Mouse (Mus musculus): ENCODE measurements around the gene Zfand2b. TPM values are rescaled to one million over a fixed set of nuclear protein-coding genes. Genes with fewer than 3 reads are reported as not detected.

Gene Zfand2b
- 51.1 and 55.2 TPM in 2 replicates for polyA plus RNA-seq (2012; rRNA removed)

DNA sequence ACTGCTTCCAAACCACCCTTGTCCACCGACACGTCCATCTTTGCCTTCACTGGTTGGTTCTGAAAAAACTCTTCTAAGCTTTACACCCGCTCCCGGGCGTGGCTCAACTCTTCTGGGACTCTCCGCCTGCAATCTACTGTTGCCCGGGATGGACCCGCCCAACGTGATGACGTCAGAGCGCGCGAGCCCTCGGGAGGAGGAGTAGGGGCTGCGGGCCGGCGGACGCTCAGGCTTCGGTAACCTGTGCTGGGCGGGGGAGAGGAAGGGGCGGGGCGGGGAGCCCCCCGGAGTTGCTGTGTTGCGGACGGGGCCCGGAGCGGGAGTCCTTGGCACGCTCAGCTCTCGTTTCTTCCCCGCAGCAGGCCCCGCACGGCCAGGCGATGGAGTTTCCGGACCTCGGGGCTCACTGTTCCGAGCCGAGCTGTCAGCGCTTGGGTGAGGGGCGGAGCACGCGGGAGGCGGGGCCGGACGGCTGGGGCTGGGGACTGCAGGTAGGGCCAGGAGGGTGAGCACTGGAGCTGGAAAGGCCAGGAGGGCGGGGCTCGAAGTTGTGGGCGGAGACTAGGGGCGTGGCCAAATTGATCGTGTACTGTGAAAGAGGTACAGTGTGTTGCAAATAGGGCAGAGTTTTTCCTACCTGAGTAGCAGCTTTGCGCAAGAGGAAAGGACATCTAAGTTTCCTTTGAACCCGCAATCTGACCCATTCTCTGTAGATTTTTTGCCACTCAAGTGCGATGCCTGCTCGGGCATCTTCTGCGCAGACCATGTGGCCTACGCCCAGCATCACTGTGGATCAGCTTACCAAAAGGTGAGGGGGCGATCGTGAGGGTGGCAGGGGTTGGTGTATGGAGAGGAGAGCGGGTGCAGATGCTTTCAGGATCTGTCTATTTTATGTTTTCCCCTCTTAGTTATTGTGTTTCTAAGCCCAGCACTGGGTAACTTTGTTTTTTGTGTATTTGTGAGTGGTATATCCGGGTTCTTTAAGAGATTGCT lies at the start of gene Zfand2b:
TSS of gene Zfand2b (plus strand) at position 175 of the 993 bp plus-strand sequence.

DNA sequence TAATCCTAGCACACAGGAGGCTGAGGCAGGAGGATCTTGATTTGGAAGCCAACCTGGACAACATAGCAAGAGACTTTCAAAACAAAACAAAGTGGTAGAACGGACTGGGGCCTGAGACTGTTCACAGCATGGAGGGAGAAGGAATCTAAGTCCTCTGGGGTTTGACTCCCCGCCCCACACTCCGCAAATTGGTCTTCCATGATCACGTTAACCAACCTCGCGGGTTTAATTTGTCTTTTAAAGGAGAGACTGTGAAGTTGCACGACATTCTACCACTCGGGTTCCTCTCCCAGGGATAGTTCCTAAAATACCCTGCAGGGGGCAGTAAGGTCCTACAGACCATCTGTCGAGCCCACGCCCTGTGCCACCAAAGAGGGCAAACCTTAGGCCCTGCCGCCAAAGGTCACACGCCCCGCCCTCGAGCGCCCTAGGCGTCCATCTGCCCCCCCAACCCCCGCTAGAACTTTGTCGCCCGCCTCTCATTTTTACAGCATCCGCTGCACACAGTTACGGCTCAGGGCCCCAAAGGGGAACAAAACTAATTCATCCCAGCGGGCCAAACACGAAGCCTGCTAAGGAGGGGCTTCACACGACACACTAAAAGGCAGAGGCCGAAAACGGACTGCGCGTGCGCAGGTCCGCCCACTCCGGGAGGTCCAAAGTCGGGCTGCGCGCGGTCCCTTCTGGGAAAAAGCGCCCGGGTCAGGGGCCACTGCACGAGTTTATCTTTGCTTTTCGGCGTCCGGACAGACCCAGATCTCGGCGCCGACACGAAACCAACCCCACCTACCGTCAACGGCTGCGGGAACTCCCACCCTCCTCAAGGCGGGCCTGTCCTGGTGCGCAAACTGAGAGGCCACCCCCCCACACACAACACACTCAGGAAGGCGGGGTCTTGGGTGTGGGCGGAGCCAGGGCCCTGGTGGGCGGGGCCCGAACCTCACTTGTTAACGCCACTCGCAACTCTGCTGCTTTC lies 43.8 kb upstream of the Zfand2b start, which contains the start of gene Nhej1:
TSS of gene Nhej1 (minus strand) at position 855 of the 976 bp plus-strand sequence.

DNA sequence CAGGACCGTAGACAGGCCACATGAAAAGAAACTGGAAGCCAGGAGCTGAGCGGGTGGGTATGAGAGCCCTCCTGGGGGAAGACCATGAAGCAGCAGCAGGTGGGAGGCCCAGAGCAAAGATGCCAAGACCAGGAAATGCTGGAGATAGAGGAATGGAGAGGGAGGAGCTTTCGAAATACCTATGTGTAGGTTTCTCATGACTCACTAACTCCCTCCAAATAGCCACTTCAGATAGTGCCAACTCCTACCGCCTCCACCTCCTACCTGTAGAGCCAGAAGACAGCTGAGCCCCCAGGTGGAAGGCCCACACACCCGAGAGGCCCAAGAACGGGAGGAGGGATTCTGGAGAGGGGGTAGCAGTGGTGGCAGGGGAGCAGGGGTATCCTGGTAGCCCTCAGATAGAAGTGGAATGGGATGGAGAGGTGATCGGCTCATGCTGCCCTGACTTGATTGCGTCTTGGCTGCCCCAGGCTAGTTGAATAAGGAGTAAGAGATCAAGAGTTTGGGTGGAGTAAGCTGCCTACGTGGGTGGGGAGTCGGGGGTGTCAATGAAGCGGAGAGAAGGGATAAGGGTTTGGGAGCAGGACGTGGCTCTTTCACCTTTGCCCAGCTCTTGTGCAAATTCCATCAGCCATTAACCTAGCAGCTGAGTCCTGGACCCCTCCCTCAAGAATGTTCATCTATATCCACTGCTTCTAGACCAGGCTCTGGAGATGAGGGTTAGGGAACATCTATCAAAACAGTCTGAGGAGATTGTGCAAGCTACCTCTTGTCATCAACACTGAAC lies 34.8 kb upstream of the Zfand2b start, which contains the start of gene Slc23a3:
TSS of gene Slc23a3 (minus strand) at position 470 of the 787 bp plus-strand sequence.

DNA sequence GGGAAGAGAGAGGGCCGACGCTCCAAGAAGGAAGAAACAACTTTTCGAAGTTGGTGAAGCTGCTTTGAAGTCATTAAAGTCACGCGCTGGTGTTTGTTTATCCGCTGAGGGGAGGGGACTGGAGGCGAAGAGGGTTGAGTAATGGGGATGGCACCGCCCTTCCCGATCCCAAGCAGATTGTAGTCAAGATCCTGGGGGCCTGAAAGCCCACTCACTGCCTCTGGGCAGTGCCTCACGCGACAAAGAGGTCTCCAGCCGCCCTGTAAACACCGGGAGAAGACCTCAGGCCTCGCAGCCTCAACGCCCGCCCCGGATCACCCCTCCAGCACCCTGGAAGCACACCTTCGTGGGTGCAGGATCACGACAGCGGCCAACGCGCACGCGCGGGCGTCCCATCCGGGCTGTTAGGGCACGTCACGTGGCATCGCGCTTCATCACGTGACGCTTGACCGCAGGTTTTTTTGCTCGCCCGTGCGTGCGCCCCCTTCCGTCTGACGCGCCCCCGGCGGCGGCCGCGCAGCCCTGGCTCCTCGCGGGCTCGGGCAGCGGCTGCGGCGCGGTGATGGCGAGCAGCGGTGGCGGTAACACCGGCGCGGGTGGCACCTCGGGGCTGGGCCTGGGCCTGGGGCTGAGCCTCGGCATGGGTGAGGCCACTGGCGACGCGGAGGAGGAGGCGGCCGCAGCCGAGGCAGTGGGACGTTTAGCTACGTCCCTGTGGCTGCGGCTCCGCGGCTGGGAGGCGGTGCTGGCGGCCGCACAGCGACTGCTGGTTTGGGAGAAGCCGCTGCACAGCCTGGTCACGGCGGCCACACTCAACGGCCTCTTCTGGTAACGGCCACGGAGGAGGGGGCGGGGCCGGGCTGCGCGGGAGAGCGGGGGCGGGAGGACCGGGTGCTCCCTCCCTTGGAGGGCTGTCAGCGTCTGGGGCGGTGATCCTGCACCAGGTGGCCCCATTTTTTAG lies 25.9 kb upstream of the Zfand2b start, which contains the start of the genes Cnppd1 and Retreg2:
TSS of gene Cnppd1 (minus strand) at position 411 of the 961 bp plus-strand sequence.
TSS of gene Retreg2 (plus strand) at position 478 of the 961 bp plus-strand sequence.

DNA sequence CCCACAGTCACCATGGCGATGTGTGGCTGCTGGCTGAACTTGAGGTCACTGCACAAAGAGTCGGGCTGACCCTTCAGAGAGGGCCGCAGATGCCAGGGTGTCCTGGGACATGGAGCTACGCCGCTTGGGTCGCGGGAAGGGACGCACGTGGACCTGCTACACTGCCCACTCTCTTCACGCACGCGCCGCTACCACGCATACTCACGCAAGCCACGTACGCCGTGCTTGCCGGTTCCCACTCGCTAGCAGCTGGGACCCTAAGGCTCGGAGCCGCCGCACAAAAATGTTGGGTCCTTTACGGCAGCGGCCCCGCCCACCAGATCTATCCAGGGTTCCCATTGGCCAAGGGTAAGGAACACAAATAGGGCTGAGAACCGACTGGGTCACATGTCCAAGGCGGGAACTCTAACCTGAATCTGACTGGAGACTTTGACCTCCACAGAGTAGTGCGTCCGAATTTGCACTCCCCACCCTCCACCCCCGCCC lies 11.7 kb downstream of the Zfand2b start, which contains the start of gene Abcb6:
TSS of gene Abcb6 (minus strand) at position 288 of the 486 bp plus-strand sequence.

DNA sequence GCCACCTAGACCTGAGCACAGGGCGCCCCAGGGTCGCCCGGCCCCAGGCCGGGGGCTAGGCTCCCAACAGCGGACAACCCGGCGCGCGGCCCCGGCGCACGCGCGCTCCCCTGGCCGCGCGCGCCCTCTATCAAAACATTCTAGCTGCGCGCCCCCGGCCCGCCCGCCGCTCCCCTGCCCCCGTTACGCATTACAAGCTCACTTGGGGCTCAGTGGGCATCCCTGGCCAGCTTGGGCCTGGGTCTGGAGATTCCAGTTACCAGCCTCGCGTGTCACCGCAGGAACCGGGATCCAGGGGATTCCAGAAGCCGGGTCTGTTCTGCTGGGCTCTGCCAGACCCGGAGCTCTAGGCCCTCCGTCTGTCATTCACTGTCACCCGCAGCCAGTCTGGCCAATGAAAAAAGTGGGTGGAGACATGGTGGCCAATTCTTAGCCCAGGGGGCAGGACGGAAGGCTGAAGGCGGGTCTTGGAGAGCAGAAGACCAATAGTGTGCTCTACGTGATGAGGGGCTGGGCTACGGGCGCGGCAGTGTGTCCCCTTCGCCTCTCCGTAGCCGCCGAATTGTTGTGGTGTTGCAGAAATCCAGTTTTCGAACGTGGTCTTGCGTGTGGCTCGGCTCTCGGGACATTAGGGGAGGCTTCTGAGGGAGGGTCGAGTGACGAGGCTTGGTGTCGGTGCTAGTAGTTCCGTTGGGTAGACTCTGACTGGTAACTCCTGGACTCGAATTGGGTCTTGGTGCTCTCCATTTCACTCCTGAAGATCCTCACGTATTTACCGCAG lies 23.4 kb downstream of the Zfand2b start, which contains the start of the genes Ankzf1 and Atg9a:
TSS of gene Ankzf1 (plus strand) at position 530 of the 781 bp plus-strand sequence.
TSS of gene Atg9a (minus strand) at position 575 of the 781 bp plus-strand sequence.

GRCm38 (mm10) chr1:75210136-75211087 lies 42.0 kb downstream of the Zfand2b start, which contains the start of the genes Glb1l and Stk16:
TSS of gene Glb1l (minus strand) at chr1:75210813.
TSS of gene Stk16 (plus strand) at chr1:75210838.

GRCm38 (mm10) chr1:75219531-75219930 lies 51.1 kb downstream of the Zfand2b start, which contains the start of gene Tuba4a:
TSS of gene Tuba4a (minus strand) at chr1:75219865.

Other genes with a start within 250 kb of the Zfand2b start
- gene Cfap65, start 233.0 kb upstream of the Zfand2b start, polyA plus RNA-seq (2012; rRNA removed) = 2.9 and 3.7 TPM in 2 replicates
- gene Ihh, start 217.0 kb upstream of the Zfand2b start, polyA plus RNA-seq (2012; rRNA removed) = 0.34 and 0.67 TPM in 2 replicates
- 1.7 and 2.4 TPM in 2 replicates for gene Nhej1, start 43.4 kb upstream of the Zfand2b start, polyA plus RNA-seq (2012; rRNA removed)
- 0.03 and 0.05 TPM in 2 replicates for gene Slc23a3, start 34.8 kb upstream of the Zfand2b start, polyA plus RNA-seq (2012; rRNA removed)
- gene Cnppd1, start 25.9 kb upstream of the Zfand2b start, polyA plus RNA-seq (2012; rRNA removed) = 45.7 and 51.1 TPM in 2 replicates
- gene Retreg2, start 25.9 kb upstream of the Zfand2b start, polyA plus RNA-seq (2012; rRNA removed) = 172 and 179 TPM in 2 replicates
- 45.2 and 45.8 TPM in 2 replicates for gene Abcb6, start 11.7 kb downstream of the Zfand2b start, polyA plus RNA-seq (2012; rRNA removed)
- gene Ankzf1, start 23.5 kb downstream of the Zfand2b start, polyA plus RNA-seq (2012; rRNA removed) = 35.3 and 38.8 TPM in 2 replicates
- gene Atg9a, start 23.6 kb downstream of the Zfand2b start, polyA plus RNA-seq (2012; rRNA removed) = 57.0 and 62.6 TPM in 2 replicates
- gene Glb1l, start 42.2 kb downstream of the Zfand2b start, polyA plus RNA-seq (2012; rRNA removed) = 35.6 and 40.2 TPM in 2 replicates
- gene Stk16, start 42.2 kb downstream of the Zfand2b start, polyA plus RNA-seq (2012; rRNA removed) = 206 and 218 TPM in 2 replicates
- gene Tuba4a, start 51.2 kb downstream of the Zfand2b start, polyA plus RNA-seq (2012; rRNA removed) = 15.5 and 16.9 TPM in 2 replicates
- not detected in 2 replicates for gene A630095N17Rik, start 63.5 kb downstream of the Zfand2b start, polyA plus RNA-seq (2012; rRNA removed)
- 67.4 and 71.2 TPM in 2 replicates for gene Dnajb2, start 67.8 kb downstream of the Zfand2b start, polyA plus RNA-seq (2012; rRNA removed)
- 68.1 and 69.4 TPM in 2 replicates for gene Ptprn, start 95.9 kb downstream of the Zfand2b start, polyA plus RNA-seq (2012; rRNA removed)
- gene Resp18, start 109.8 kb downstream of the Zfand2b start, polyA plus RNA-seq (2012; rRNA removed) = 141 and 164 TPM in 2 replicates
- 151 and 153 TPM in 2 replicates for gene Dnpep, start 149.3 kb downstream of the Zfand2b start, polyA plus RNA-seq (2012; rRNA removed)
- gene Des, start 191.7 kb downstream of the Zfand2b start, polyA plus RNA-seq (2012; rRNA removed) = 1.0 and 9.6 TPM in 2 replicates
- 69.0 and 70.9 TPM in 2 replicates for gene Speg, start 206.7 kb downstream of the Zfand2b start, polyA plus RNA-seq (2012; rRNA removed)

All from central nervous system, embryonic 18 days (tissue).